Mouse (Mus musculus) thymus, postnatal 25 days (tissue): ENCODE results near the gene 1520401A03Rik.

Source experiments
- DNase-seq: peaks from one replicate; pipeline ENCODE4 v3.0.0; 2022

The 1520401A03Rik gene

DNA sequence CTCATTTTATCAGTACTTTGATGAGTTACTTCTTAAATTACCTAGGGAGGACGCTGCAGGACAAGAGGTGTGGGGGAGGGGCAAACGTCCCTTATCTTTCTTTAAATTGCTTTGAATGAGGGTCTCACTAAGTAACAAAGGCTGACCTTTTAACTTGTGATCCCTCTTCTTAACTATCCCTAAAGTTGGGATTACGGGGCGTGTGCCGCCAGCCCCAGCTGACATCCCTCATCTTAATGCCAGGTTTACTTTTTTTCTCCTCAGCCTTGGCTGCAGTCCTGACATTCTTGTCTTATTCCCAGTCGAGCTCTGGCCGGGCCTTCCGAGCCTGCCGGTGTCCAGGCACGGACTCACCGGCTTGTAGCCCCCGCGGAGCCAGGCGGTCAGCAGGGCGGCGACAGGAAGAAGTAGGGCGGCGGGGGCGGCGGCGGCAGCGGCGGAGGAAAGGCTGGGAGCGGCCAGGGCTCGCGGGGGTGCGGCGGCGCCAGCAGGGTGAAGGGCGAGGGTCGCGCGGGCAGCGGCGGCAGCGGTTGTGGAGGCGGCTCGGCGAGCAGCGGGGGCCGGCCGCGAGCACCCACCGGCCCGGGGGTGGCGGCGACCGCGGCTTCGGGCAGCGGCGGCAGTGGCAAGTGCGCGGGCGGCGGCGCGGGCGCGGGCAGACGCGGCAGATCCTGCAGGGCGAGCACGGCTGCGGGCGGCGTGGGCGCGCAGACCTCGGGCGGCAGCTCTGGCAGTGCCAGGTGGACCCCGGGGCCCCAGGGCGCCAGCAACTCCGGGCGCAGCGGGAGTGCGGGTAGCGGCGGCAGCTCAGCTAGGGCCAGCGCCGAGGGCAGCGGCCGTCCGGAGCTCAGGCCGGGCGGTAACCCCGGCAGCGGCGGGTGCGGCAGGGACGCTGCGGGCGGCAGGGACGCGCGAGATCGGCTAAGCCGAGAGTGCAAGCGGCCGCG is 23.2 kb downstream of the 1520401A03Rik start:
- DNase-seq, result no peak

DNA sequence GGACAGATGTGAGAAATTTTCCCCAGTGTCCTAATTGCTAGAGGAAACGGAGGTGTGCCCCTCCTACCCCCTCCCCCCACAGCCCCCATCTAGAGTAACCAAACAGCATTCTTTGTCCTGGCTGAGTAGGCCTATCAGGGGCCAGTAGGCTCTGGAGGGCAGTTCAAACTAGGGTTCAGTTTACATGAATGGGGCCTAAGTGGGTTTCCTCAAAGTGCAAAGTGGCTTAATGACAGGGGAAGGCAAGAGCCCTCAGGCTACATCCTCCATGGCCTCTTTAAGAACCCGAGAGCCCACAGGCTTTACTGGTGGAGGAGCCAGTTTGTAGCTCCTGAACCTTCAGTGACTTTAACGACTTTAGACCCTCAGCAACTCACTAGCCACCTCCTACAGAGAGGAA is 26.8 kb downstream of the 1520401A03Rik start:
- no peak for DNase-seq

DNA sequence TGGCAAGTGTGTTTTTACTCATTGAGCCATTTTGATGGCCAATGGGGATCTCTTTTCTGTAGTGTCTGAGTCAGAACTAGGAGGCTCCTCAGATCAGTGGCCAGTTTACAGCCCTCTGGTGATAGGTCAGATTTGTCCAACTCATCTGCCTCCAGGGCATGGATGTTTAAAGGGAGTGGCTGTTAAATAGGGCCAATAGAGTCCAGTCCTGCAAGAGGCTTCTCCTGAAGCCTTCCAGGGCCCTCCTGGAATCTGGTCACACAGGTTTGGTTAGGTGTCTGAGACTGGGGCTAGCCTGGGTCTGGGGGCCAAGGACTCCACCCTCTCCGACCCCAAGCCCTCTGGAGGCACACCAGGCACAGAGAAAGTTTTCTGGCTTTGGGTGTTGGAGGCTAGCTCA is 28.1 kb downstream of the 1520401A03Rik start:
- DNase-seq, result no peak

DNA sequence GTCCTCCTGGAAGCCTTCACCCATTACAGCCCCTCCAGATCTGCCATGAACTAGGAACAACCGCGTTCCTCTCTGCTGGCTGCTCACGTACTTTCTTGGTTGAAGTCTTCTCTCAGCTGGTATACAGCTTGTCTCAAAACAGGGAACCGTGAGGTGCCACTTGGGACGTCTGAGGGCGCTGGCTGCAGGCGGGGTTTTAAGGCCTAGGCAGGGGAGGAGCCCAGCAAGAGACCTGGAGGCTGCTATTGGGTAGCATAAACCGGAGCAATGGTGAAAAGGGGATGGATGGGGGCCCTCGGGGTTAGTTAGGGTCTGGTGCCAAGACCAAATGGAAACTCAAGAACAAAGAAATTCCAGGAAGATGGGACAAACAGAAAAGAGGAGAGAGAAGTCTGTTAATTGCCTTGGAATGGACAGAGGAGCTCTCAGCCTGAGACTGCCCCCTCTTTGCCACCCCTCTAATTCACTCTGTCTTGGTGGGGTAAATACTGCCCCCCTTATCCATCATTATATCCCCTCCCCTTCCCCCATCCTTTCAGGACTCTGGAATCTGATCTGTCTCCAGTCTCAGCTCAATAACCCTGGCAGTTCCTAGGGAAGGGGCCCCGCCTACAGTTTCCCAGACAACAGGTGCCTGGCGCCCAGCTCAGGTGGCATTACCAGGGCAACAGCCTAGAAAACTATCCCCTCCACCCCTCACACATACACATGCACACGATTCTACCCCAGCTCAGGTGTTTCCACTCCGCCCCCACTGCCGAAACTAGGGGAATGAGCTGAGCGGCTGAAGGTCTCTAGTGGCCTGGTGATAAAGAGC is 38.5 kb downstream of the 1520401A03Rik start, which contains the start of gene Cldn9:
Cldn9 (minus strand) TSS at position 171 of the 817 bp plus-strand sequence.
- no peak for DNase-seq

DNA sequence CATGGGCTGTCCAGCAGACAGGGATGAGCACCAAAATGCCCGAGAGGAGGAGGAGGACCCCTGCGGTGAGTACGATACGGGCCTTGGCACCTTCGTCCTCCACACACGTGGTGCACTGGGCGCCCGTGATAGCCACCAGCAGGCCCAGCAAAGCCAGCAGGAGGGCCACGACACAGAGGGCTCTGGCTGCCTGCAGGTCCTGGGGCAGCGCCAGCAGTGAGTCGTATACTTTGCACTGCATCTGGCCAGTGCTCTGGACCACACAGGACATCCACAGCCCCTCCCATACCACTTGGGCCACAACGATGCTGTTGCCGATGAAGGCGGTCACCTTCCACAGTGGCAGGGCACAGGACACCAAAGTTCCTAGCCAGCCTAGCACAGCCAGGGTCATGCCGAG is 39.4 kb downstream of the 1520401A03Rik start:
- no peak for DNase-seq

DNA sequence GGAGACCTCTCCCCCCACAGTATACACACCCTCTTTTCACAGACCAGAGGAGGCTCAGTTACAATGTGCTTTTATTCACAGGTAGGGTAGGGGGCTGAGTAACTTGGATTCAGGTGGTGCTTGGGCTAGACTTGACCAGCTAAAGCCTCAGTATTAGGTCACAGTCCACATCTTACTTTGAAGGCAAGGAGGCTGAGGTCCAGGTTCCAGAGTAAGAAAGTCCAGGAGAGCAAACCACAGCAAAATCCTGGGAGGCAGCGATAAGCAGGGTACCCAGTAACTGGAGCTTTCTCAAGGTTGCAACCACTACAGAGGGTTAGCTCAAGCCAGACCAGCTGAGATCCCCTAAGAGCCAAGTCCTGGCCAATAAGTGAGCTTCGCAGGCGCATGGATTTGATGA is 40.1 kb downstream of the 1520401A03Rik start:
- no peak for DNase-seq

DNA sequence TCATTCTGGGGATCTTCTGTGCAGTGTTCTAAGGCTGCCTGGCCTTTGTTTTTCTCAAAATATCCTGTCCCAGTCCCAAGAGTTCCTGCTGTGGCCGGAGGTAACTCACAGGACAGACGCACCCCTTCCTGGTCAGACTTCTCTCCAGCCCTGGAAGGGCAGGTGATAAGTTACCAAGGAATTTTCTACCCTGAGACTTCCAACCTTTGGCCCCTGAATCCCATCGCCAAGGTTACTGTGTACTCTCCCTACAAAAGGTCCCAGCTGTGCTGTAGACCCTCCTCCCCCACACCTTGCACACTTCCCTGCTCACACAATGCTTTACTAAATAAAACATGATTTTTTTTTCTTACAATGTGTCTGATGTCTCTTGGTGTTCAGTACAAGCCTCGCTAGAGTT is 40.5 kb downstream of the 1520401A03Rik start:
- DNase-seq, result no peak

DNA sequence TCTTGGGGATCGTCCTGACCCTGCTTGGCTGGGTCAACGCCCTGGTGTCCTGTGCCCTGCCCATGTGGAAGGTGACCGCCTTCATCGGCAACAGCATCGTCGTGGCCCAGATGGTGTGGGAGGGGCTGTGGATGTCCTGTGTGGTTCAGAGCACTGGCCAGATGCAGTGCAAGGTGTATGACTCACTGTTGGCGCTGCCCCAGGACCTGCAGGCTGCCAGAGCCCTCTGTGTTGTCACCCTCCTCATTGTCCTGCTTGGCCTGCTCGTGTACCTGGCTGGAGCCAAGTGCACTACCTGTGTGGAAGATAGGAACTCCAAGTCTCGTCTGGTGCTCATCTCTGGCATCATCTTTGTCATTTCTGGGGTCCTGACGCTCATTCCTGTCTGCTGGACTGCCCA is 41.5 kb downstream of the 1520401A03Rik start:
- DNase-seq, result no peak

DNA sequence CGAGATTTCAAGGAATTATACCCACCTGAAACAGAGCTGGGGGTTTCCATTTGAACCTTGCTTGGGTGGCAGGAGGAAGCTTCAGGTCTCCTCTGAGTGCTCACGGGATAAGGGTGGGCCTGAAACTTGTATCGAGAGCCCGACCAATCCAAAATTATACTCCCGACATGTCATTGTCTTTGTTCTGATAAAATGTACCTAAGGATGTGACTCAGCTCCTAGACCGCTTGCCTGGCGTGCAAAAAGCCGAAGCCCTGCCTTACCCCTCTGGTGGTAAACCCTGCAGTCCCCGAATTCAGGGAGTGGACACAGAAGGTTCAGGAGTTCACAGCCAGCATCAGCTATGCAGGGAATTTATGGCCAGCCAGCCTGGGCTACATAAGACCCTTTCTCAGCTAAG is 42.2 kb downstream of the 1520401A03Rik start:
- no peak for DNase-seq

DNA sequence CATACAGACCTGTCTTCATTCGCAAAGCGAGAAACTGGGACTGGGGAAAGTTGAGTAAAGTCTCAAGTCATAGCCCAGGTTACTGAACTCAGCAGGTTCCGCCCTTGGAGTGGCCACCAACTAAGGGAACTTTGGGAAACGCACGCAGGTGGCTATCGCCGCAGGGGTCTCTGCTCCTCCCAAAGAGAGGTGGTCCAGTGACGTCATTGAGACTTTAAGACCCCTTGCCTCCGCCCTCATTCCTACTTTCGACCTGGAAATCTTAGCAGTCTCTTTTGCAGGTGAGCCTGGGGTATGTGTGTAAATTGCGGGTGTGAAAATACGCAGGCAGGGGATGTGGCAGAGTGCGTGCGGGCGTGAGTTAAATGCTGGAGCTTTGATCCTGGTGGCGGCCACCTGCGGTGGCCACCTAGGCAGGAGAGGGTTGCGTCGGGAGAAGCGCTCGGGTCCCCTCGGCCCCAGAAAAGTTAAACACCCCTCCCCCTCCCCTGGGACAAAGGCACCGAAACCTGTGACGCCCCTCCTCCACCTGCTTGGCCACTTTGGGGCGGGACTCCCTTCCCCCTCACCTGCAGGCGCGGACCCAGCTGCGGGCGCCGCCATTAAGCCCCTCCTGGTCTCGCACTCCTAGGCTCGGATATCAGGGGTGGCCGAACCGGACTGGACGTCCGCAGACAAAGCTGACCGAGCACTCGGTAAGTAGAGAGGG is 43.3 kb downstream of the 1520401A03Rik start, which contains the start of gene Cldn6:
Cldn6 (plus strand) TSS at position 123 of the 709 bp plus-strand sequence.
- DNase-seq, result no peak

DNA sequence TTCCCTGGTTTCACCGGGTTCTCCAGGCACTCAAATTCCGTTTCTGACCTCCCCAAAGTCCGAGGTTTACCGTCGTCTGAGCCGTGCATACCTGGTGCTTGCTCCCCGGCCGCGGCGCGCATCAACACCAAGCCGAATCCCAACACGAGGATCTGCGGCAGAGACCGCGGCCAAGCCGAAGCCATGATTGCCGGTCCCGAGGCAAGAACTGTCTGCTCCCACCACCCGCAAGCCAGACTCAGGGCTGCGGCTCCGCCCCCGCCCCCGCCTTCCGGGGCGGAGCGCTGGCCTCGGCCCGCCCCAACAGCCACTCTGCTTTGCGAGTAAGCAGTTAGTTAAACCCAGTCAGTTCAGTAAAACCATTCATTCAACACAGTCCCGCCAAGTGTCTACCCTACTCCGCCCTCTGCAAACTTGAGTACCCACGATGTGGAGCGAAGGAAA is 45.3 kb downstream of the 1520401A03Rik start, which contains the start of gene Tnfrsf12a:
Tnfrsf12a (minus strand) TSS at position 233 of the 444 bp plus-strand sequence.
- peak; percentile 91 for DNase-seq

DNA sequence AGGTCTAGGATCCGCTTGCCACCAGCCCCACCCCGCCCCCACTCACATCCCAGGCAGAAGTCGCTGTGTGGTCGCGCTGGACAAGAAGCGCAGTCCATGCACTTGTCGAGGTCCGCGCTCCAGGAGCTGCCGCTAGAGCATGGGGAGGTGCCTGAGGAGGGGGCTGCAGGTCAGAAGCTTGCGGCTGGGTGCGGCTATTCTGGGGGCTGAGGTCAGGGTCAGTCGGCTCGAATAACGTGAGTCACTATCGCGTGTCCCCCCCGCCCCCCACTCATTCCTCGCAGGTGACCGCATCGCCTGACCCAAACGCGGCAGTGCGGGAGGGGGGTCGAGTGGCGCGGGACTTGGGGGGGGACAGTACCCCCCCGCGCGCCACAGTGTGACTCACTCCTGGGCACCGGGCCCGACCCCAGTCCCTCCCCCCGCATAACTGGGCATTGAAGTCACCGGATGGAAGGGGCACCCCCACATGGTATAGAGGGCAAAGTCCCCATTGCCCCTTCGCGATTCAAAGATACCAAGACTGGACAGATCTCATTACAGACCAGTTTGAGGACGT is 46.0 kb downstream of the 1520401A03Rik start:
- DNase-seq, result no peak

DNA sequence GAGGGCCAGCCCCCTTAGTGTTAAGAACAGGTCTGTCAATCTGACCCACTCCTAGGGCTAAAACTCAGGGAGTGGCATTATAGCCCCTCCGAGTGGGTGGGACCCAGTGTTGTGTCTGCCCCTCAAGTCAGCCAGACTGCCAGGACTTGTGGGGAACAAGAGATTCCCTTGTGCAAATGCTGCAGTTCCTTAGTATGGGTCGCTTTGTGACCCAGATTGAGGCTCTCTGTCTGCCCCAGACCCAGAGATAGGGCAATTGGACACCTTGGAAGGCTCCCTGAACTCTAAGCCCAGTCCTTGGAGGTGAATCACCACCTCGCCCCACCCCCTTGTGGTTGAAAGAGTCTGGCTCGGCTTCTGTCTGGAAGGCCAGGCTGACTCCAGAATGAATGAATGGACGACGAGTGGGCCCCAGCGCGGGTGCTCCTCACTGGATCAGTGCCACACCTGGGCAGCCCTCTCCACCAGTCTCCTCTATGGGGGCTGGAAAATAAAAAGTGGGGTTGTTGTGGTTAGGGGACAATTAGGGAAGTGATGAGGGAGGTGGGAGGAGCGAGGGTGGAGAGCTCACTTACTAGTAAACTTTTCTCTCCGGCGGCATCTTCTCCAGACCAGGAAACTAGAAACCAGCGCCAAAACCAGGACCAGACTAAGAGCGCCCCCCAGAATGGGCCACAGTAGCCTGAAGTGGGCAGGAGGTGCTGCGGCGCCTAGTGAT is 46.9 kb downstream of the 1520401A03Rik start:
- no peak for DNase-seq

DNA sequence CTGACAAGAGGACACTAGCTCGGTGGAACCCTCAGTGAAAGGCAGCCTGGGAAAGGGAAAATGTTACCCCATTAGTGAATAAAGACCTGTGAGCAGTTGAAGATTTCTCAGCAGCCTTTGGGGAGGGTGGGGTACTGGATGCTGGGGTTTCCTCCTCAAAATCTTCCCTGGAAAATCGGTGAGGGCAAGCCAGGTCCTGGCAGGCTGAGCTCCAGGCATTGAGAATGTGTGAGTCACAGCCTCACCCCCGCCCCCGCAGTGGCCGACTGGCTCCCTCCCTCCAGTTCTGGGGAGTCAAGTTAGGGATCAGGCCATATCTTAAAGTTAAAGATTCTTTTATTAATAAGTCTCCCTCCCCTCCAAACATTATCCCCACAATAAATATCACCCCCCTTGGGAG is 47.5 kb downstream of the 1520401A03Rik start:
- DNase-seq, result no peak

DNA sequence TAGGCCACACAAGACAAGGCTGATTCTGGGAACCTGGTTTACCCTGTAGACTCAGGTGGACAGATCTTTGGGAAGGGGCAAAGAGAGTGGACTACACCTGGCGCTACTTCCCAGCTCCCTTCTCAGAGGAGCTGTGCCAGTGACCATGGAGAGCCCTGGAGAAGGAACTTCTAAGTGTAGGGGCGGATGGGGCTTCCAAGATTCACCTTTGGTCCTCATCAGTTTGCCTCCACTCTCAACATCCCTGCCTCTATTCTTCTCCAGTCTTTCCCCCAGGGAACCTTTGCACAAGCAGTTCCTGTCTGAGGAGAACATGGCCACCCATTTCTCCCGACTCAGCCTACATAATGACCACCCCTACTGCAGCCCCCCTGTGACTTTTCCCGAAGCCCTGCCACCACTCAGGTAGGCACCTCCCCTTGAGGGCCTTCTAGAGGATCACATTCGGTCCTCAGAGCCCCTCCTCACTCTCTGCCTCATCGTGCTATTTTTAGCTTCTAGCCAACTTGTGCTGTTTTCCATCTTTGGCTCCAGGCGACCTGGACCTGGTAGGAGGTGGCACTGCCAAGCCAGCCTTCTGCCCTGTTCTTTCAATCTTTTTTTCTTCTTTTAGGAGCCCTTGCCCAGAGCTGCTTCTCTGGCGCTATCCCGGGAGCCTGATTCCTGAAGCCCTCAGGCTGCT is 48.2 kb downstream of the 1520401A03Rik start:
- DNase-seq, result no peak

DNA sequence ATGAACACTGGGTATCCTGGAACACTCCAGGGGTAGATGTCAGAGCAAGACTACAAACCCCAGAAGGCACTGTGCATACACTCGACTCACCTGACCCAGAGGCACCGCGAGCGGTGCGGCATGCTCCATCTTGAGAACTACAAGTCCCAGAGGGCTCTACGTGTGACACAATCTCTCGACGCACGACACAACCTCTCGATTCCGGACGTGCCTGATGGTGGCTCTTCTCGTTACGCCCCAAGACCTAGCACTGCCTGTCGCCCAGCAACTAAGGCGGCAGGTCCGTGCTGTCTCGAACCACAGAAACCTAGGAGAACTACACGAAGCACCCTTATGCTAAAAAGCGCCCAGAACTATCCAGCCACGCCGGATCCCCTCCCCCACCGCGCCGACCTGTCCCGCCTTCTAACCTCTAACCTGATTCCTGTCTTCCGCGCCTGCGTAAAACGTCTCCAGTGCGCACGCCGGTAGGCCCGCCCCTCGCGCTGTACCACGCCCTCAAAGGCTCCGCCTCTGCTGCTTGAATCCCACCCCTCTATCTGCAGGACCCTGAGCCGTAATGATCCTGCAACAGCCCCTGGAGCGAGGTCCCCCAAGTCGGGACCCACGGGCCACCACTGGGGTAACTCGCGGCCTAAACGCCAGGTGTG is 49.0 kb downstream of the 1520401A03Rik start, which contains the start of the genes Hcfc1r1 and Thoc6:
Hcfc1r1 (plus strand) TSS at position 173 of the 650 bp plus-strand sequence.
Thoc6 (minus strand) TSS at position 459 of the 650 bp plus-strand sequence.
- DNase-seq, result peak; percentile 94

DNA sequence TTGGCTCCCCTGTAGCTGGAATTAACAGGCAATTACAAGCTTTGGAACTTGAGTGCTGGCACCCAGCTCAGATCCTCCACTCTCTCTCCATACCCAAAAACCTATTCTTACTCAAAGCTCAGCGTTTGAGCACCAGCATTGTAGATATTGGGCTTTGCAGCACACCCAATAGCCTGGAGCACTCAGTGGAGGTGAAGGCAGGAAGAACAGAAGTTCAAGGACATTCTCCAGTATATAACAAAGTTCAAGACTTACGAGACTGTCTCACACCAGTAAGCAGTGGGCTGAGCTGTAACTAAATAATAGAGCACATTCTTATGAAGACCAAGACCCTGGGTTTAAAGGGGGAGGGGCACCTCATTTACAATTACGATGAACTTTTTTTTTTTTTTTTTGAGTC is 49.8 kb downstream of the 1520401A03Rik start:
- no peak for DNase-seq

DNA sequence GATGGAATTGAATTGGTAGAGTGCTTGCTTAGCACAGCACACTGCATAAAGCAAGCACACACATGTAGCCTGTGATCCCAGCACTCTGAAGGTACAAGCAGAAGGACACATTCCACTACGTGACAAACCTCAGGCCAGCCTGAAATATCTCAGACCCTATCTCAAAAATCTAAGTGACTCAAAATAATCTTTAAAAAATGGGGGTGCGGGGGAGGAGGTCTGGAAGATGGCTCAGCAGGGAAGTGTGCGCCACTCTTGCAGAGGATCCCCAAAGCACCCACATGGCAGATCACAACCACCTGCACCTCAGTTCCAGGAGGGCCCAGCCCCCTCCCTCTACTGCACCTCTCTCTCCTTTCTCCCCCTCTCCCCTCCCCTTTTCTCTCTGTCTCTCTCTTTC is 51.1 kb downstream of the 1520401A03Rik start:
- DNase-seq, result no peak

DNA sequence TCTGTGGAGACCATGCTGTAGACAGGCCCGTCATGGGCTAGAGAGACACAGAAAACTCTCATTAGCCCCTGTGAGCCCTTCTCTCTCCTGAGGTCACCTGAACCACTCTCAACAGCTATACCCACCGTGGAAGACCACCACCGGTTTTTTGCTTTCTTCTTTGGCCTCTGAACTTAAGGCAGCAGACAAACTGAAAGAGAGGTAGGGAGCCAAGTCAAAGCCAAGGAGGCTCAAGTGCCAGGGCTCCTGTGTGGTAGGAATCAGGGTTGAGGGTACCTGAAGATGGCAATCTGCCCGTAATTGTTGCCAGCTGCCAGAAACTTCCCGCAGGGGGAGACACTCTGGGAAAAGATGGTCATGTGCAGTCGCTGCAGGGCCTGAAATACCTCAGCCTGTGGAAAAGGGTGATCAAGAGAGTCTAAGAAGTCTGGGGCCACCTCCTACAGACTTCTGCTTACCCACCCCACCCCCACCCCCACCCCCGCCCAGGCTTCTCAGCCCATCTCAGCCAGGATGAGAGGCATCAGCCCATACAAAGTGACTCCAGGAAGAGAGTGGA is 52.0 kb downstream of the 1520401A03Rik start:
- no peak for DNase-seq

DNA sequence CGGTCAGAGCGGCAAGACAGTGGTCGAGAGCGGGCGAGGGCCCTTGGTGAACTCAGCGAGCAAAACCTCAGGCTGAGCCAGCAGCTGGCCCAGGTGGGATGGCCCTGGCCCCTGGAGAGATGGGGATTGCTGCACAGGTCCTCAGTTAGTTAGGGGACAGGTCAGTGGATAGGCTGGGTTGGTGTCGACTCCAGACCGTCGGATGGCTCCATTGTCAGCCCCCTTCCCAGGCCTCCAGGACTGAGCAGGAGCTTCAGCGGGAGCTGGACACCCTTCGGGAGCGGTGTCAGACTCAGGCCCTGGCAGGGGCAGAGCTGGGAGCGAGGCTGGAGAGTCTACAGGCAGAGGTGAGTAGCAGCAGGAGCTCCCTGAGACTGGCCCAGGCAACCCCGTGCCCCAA is 57.1 kb downstream of the 1520401A03Rik start:
- DNase-seq, result no peak
